Mouse (Mus musculus) liver, adult 2 months (tissue): Measurements from ENCODE around the gene Dlx5. TPM values are rescaled to one million over a fixed set of nuclear protein-coding genes. Genes with fewer than 3 reads are reported as not detected.

ENCODE experiments used
- DNase-seq: peaks from one replicate; pipeline ENCODE4 v3.0.0-alpha.2; 2011; ENCODE audit warnings: low read depth, low spot score; ENCODE audit errors: extremely low read depth
- H3K27ac ChIP-seq: fragments of 200-500 bp; replicated peaks from 2 replicates; pipeline ENCODE4 v1.5.1; 2012; ENCODE audit warnings: low read depth, mild to moderate bottlenecking, control low read depth, inconsistent platforms, low read length; ENCODE audit not compliant: insufficient read depth
- H3K27me3 ChIP-seq: fragments of 200-500 bp; 2 replicates; pipeline ENCODE4 v1.6.1; 2012; ENCODE audit warnings: mild to moderate bottlenecking, moderate library complexity, low read length, inconsistent platforms; ENCODE audit not compliant: control insufficient read depth, insufficient read depth
- H3K36me3 ChIP-seq: fragments of 200-500 bp; 2 replicates; pipeline ENCODE4 v1.6.1; 2012; ENCODE audit warnings: low read length, inconsistent platforms; ENCODE audit not compliant: control insufficient read depth, insufficient read depth
- H3K4me1 ChIP-seq: fragments of 200-500 bp; 2 replicates; pipeline ENCODE4 v1.6.1; 2011; ENCODE audit warnings: low read length; ENCODE audit not compliant: control insufficient read depth, insufficient read depth
- H3K4me3 ChIP-seq: fragments of 200-500 bp; 2 replicates; pipeline ENCODE4 v1.5.1; 2011; ENCODE audit warnings: low read depth, mild to moderate bottlenecking, control low read depth, low read length, moderate library complexity; ENCODE audit not compliant: insufficient read depth
- H3K79me2 ChIP-seq: fragments of 200-500 bp; 2 replicates; pipeline ENCODE4 v1.6.1; 2012; ENCODE audit warnings: inconsistent platforms, mild to moderate bottlenecking, low read length, moderate library complexity; ENCODE audit not compliant: control insufficient read depth, insufficient read depth
- H3K9ac ChIP-seq: fragments of 200-500 bp; 2 replicates; pipeline ENCODE4 v1.6.1; 2012; ENCODE audit warnings: low read depth, mild to moderate bottlenecking, control low read depth, inconsistent platforms, low read length
- CTCF ChIP-seq: fragments of 200-500 bp; IDR thresholded peaks from 2 replicates; pipeline ENCODE4 v1.5.1; 2011; ENCODE audit warnings: low read depth, low read length, control low read depth
- POLR2A ChIP-seq: fragments of 200-500 bp; IDR thresholded peaks from 2 replicates; pipeline ENCODE4 v1.6.1; 2011; ENCODE audit warnings: low read length, control low read depth; ENCODE audit not compliant: insufficient read depth; ENCODE audit errors: extremely low read depth
- WGBS: fragments of 180-500 bp; shearing (Covaris S2); methylation state at CpG from one replicate; pipeline ENCODE4 v1.1.7; 2018; 5-methylcytosine and 5-hydroxymethylcytosine counted together
- polyA plus RNA-seq: library from polyadenylated mRNA; depleted of rRNA; stranded (reverse); fragments of >200 nt; gene quantifications from 2 replicates; pipeline ENCODE4 v1.2.3, GENCODE M21; 2012
- total RNA-seq: library from RNA; depleted of rRNA; stranded (reverse); fragments of >200 nt; gene quantifications from 2 replicates; pipeline ENCODE4 v1.2.3, GENCODE M21; 2014

Dlx5 gene
- total and polyA plus RNA-seq, 2 experiments: not detected

- Histone ChIP-seq H3K27me3 (peaks cover 17% of the 10 kb centered on the region), H3K9ac (no peak overlapping the region), H3K4me1 (no peaks in the 10 kb centered on the region), H3K27ac (no peak overlapping the region), H3K4me3 (no peak overlapping the region), H3K79me2 (no peaks in the 10 kb centered on the region), H3K36me3 (no peaks in the 10 kb centered on the region)
- TF ChIP-seq CTCF: no peak
- TF ChIP-seq POLR2A: no peak
- no peak for DNase-seq
- WGBS: 6% methylated on average over 10 of the region's 10 CpGs
Measured at GRCm38 (mm10) chr6:6855746-6856185, 26.1 kb downstream of the Dlx5 start.

GRCm38 (mm10) chr6:6854902-6855745 lies 26.8 kb downstream of the Dlx5 start:
- no peak for DNase-seq
- TF ChIP-seq POLR2A (no peak), CTCF (no peak)
- no peak overlapping the region for H3K9ac ChIP-seq
- no peaks in the 10 kb centered on the region for H3K36me3 ChIP-seq
- no peaks in the 10 kb centered on the region for H3K4me1 ChIP-seq
- no peaks in the 10 kb centered on the region for H3K79me2 ChIP-seq
- no peak overlapping the region for H3K4me3 ChIP-seq
- WGBS: 4% methylated on average over 25 of the region's 25 CpGs
- H3K27me3 ChIP-seq: peaks cover 20% of the 10 kb centered on the region
- H3K27ac ChIP-seq: no peak overlapping the region

- H3K27ac ChIP-seq: no peak overlapping the region
- TF ChIP-seq POLR2A: no peak
- TF ChIP-seq CTCF: no peak
- H3K79me2 ChIP-seq: no peaks in the 10 kb centered on the region
- no peak overlapping the region for H3K9ac ChIP-seq
- H3K4me1 ChIP-seq: no peaks in the 10 kb centered on the region
- no peaks in the 10 kb centered on the region for H3K36me3 ChIP-seq
- WGBS: 3% methylated on average over 9 of the region's 9 CpGs
- peaks cover 18% of the 10 kb centered on the region for H3K27me3 ChIP-seq
- no peak overlapping the region for H3K4me3 ChIP-seq
- DNase-seq: no peak
Measured at GRCm38 (mm10) chr6:6854176-6854575, 27.7 kb downstream of the Dlx5 start.

- Histone ChIP-seq H3K4me1 (no peaks in the 10 kb centered on the region), H3K36me3 (no peaks in the 10 kb centered on the region), H3K4me3 (no peak overlapping the region), H3K27ac (no peak overlapping the region), H3K9ac (no peak overlapping the region), H3K79me2 (no peaks in the 10 kb centered on the region), H3K27me3 (peaks cover 18% of the 10 kb centered on the region)
- TF ChIP-seq CTCF: no peak
- no peak for TF ChIP-seq POLR2A
- 43% methylated on average over 3 of the region's 3 CpGs for WGBS
- no peak for DNase-seq
Measured at GRCm38 (mm10) chr6:6852944-6853343, 28.9 kb downstream of the Dlx5 start.

- no peaks in the 10 kb centered on the region for H3K79me2 ChIP-seq
- no peak for DNase-seq
- no peaks in the 10 kb centered on the region for H3K36me3 ChIP-seq
- H3K27ac ChIP-seq: no peak overlapping the region
- H3K27me3 ChIP-seq: peaks cover 18% of the 10 kb centered on the region
- 5% methylated on average over 10 of the region's 10 CpGs for WGBS
- no peak for TF ChIP-seq CTCF
- no peak for TF ChIP-seq POLR2A
- no peaks in the 10 kb centered on the region for H3K4me1 ChIP-seq
- H3K9ac ChIP-seq: no peak overlapping the region
- no peak overlapping the region for H3K4me3 ChIP-seq
Measured at GRCm38 (mm10) chr6:6851166-6851565, 30.7 kb downstream of the Dlx5 start.

GRCm38 (mm10) chr6:6850324-6851060 lies 31.4 kb downstream of the Dlx5 start:
- no peak for DNase-seq
- TF ChIP-seq POLR2A: no peak
- no peak for TF ChIP-seq CTCF
- Histone ChIP-seq H3K9ac (no peak overlapping the region), H3K4me1 (no peaks in the 10 kb centered on the region), H3K27me3 (peaks cover 15% of the 10 kb centered on the region), H3K36me3 (no peaks in the 10 kb centered on the region), H3K4me3 (no peak overlapping the region), H3K27ac (no peak overlapping the region), H3K79me2 (no peaks in the 10 kb centered on the region)
- WGBS: 7% methylated on average over 26 of the region's 26 CpGs
